Mouse (Mus musculus) common myeloid progenitor, adult 5-6 weeks (primary cell): Measurements from ENCODE around the gene Phf24. TPM values are rescaled to one million over a fixed set of nuclear protein-coding genes. Genes with fewer than 3 reads are reported as not detected.

ENCODE experiments used
- ATAC-seq: replicated peaks from 2 replicates; pipeline ENCODE4 v1.8.0; 2016; ENCODE audit warnings: low read depth, mild to moderate bottlenecking, moderate TSS enrichment, inconsistent platforms; ENCODE audit not compliant: poor library complexity, severe bottlenecking
- total RNA-seq: library from RNA; stranded (forward); fragments of 200-1000, 187-1606 nt; gene quantifications from 2 replicates; pipeline ENCODE4 v1.2.3, GENCODE M21; 2017

The Phf24 gene
- total RNA-seq, 1 experiment from 2014 or later = 0.27 TPM

DNA sequence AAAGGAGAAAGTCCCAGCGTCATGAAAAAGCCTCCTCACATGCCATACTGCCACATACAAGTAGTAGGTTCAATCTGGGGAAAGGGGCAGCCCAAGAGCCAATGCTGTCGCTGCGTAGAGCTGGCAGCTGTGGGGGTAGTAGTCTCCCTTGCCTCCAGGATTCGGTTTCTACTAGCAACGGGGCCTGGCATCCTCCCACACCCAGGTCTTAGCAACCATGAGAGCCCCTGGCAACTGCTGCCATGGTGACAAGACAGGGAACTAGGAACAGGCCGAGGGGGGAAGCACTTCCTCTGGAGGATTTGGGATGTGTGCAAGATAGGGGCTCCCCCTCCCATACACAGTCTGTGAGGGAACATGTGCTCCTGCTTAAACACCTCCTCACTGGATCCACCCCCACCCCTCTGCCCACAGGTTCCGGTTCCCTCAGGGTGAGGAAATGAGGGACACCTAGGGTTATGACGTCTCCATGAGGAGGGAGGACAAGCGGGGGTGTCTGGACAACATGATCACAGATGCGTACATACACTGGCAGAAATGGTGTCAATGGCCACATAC, 30.4 kb downstream of the Phf24 start:
- ATAC-seq = peak; percentile 4; the same call in 1 of the 2 replicates

DNA sequence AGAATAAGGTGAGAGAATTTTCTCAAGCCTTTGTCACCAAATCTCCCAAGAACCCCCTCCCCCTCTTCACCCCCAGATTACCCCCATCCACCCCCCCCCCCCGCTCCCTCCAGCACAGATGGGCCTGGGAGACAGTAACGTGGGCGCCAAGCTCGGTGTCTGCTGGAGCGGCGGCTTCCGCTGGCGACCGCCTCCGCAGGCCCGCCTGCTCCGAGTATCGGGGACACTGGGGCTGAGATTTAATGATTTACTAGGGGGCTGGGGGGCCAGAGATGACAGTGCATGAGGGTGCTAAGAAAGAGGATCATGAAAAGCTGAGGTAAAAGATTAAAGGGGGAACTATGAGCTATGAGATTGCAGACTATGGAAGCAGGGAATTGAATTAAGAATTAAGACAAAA, 32.1 kb downstream of the Phf24 start:
- ATAC-seq = no peak

DNA sequence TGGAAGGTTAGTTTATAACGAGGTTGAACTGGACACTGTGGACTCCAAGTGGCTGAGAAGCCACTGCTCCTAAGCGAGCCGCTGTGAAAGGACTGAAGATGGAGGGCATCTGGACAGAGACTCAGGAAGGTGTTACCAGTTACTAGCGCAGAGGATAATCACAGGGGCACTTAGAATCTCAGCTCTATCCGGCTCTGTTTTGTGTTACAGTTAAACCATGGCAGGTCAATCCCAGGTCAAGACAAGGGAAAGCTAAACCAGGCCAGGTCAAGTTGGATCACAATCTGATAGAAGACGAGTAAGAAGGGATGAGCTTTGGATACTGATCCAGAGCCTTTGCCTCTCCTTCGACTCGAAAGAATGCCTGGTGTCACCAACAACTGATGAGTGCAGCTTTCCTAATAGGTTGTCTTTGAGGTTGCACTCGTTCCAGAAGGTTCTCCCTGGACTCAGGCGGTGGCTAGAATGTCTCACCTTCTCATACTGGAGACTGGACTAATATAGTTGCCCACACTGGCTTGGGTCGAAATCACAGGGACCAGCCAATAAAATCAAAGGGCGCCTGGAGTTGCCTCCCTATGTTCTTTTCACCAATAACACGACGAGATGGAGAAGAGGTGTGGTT, 32.7 kb downstream of the Phf24 start:
- ATAC-seq = no peak

DNA sequence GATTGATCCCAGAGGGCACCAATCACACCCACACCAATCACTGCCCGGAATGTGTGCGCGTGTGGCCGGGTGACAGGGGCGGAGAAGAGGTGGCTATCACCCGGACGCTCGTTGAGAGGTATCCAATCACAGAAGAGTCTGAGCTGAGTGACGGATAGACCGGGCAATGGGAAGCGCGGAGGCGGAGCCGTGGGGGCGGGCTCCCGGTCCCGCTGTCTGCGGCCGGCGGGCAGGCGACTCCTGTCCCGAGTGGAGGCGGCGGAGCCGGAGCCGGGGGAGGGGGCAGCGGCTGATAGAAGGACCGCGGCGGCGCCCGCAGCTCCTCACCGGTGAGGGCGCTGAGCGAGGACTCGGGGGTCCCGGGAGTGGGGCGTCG, 33.2 kb downstream of the Phf24 start, which contains the start of gene Dnajb5:
Gene Dnajb5 (plus strand): TSS at position 139 of the 376 bp plus-strand sequence.
- peak; percentile 92 for ATAC-seq

DNA sequence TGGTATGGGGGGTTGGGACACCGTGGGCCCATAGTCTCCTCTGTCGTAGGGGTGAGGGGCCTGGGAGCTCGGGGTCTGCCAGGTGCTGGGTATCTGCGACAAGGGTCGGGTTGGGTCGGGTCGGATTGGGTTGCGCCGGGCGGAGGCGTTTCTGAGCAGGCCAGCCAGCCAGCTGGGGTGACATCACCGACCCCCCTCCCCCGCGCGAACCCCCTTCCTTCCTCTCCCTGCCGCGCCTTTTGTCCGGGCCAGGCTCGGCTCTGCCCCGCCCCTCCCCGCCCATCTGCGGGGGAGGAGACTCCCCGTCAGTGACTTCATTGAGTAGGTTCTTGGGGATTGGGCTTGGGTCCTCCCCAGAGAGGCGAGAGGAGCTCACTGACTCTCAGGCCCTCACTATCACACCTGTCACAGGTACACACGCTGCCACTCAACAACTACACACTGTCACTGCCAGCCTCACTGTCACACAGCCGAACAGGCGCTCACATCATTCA, 33.7 kb downstream of the Phf24 start:
- peak; percentile 48 for ATAC-seq

DNA sequence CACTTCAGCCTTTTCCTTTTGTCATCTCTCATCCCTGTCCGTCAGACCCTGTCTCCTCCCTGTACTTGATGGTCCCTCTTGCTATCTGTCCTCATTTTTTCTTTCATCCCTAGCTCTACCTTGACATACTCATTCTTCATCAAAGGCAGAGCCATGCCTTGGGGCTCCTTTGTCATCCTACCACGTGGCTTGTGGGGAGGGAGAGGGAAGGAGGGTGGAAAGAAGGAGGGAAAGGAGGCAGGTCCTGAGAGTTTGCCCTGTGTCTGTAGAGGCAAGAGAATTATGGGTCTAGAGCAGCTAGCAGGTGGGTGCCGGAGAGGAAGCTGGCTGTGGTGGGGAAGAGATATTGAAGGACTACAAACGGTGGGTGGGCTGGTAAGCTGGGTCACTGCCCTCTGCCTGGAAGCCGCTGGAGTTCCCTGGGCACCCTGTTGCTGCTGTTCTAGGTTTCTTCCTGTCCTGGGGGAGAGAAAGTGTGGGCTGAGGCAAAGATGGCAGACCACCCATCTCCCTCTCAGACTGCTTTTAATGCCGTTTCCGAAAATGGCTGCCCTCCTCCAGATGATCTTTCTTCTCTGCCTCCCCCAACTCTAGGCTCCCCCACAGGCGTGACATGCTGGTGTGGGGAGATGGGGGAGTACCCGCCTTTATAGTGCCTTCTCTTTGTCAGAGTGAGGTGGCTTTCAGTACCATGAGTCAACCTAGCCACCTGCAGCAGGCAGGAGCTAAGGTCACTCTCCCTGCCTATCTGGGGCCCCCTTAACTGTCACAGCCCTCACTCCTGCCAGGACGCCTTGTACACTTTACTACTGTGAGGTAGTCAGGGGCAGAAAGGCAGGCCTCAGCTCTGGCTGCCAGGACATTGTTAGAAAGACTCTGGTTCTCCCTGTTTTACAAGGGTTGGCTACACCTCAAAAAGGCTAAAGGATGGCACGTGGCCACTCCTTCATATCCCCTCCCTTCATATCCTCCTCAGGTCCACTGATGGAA, 35.0 kb downstream of the Phf24 start:
- no peak for ATAC-seq

DNA sequence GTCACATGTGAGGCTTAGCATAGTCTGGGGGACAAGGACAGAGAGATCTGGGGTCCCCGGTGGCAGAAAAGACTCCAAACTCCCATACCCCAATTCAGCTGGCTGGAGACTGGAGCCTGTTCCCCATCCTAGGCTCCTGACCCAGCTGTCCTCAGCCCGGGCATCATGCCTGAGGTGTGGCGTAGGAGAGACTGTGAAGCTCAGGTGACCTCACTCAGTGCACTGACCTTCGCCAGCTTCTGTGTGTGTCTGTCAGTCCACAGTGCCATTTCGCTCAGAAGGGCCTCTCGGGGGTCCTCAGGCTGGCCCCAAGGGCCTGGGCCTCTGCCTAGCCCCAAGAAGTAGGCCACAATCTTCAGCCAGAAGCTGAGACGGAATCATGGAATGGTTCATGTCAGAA, 36.1 kb downstream of the Phf24 start:
- no peak for ATAC-seq

DNA sequence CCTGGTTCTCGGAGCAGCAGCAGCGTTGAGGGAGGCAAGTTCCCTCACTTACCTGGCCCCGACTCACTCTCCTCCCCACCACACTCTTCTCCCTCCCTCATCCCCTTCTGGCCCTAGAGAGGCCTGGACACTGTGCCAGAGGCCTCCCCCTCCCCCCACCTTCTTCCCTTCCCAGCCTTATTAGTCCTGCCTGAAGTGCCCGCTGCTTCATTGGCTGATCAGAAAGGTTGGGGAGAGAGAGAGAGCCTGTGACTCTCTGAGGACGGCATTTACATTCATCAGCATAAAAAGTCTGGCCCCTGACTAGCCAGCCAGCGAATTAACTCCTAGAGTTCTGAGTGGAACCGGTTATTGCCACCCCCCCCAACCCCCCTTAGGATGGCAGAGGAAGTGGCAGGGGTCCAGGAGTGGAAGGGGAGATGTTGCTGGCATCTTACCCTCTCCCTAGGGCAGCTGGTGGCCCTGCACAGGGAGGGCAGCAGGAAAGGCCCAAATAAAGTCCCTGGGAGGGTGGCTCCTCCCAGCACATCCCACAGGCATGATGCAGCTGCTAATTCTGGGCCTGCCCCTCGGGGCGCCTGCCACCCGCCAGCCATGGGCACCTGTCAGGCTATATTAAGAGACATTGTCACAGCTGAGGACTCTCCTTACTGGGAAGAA, 37.1 kb downstream of the Phf24 start:
- no peak for ATAC-seq

DNA sequence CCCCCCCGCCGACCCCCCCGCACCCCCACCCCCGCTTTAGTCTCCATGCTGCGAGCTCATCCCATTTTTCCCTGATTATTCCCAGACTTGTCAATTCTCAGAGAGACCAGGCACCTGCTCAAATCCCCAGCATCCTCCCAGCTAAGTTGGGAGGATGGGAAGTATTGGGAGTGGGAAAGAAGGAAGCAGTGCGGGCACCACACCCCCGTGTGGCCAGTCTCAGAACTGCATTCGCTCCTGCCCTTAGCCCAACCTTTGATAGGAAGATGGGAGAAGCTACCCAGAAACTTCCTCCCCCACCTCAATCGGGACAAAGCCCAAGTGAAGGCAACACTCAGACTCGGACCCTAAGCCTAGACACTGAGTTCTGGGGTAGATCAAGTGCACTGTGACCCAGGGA, 37.8 kb downstream of the Phf24 start:
- ATAC-seq = no peak

DNA sequence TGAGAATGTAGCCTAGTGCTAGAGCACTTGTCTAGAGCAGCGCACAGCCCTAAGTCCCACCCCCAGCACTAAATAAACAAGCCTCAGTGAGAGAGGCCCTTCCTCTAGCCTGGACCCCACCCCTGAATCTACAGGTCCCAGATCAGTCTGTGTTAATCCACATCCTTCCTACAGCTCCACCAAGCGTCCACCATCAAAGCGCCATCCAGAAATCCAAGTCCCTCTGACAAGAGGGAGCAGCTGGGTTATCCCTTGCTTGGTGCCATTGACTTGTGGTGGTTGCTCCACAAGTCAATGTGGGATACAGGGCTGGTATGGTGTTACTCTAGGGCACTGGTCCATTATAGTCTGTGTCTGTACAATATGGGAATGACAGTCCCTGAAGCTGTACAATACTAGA, 38.7 kb downstream of the Phf24 start:
- ATAC-seq = no peak

DNA sequence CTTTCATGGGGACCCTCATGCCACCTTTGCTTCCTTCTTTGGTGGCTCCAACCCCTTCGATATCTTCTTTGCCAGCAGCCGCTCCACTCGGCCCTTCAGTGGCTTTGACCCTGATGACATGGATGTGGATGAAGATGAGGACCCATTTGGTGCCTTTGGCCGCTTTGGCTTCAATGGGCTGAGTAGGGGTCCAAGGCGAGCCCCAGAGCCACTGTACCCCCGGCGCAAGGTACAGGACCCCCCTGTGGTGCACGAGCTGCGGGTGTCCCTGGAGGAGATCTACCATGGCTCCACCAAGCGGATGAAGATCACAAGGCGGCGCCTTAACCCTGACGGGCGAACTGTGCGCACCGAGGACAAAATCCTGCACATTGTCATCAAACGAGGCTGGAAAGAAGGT, 40.1 kb downstream of the Phf24 start:
- ATAC-seq = no peak

DNA sequence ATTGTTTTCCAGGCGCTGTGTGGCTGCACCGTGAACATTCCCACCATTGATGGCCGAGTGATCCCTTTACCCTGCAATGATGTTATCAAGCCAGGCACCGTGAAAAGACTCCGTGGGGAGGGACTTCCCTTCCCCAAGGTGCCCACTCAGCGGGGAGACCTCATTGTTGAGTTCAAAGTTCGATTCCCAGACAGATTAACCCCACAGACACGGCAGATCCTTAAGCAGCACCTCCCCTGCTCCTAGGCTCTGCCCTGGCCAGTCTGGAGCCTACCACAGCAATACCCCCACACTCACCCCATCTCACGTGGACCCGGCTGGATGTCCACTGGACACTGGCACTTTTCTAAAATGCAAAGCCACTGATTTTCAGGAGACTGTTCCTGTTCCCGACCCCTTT, 40.8 kb downstream of the Phf24 start:
- no peak for ATAC-seq

DNA sequence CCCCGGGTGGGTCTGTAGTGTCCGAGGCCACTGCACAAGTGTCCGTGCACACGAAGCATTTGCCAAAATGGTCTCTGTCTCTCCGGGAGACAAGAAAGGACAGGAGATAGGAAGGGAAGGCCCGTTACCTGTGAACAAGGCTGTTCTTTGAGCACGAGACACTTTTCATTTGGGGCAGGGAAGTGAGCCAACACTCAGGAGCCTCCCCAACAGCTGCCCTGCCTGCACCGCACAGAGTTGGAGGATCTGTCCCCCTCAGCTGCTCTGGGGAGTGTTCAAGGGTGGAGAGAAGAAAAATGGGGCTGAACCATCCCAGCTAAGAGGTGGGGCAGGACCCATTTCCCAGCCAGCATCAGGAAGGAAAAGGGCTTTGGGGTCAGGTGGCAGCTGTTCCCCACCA, 41.5 kb downstream of the Phf24 start:
- ATAC-seq = no peak

DNA sequence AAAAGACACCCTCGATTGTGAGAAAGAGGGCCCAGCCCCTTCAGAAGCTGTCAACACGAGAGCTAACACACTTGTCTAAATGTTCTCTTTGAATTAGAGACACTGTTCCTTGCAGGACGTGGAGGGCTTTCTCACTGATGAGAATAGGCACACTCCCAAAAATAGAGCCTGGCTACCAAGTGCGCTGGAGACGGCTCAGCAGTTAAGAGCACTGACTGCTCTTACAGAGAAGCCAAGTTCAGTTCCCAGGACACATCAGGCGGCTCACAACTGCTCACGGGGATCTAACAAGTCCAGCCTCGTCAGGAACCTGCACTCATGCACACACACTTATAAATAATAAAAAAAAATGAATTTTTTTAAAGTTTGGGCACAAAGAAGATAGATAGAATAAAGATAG, 42.5 kb downstream of the Phf24 start:
- no peak for ATAC-seq

DNA sequence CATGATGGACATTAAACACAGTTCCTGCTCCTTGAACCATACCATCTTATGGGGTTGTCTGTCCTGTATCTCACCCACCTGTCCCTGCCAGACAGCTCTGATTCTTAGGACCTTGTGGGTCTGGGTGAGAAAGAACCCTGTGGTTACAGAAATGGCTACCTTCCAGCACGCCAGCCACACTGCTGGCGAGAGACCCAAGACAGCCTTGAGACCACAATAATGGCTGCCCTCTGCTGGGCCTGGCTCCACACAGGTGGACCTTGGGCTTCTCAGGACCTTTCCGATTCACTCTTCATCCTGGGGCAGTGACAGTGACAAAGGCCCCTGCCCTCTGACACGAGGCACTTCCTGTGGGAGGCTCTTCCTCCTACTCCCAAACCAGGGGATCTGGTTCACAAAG, 42.9 kb downstream of the Phf24 start:
- no peak for ATAC-seq

DNA sequence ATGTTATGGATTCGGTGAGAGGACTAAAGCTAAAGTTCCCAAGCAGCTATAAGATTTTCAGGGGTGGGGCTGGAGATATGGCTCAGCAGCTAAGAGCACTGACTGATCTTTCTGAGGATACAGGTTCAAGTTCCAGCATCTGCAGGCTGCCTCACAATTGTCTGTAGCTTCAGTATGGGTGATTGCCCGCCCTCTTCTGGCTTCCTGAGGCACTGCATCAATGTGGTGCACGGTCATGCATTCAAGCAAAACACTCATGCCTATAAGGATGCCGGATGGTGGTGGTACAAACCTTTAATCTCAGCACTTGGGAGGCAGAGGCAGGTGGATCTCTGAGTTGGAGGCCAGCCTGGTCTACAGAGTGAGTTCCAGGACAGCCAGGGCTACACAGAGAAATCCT, 45.1 kb downstream of the Phf24 start:
- ATAC-seq = peak; percentile 75

DNA sequence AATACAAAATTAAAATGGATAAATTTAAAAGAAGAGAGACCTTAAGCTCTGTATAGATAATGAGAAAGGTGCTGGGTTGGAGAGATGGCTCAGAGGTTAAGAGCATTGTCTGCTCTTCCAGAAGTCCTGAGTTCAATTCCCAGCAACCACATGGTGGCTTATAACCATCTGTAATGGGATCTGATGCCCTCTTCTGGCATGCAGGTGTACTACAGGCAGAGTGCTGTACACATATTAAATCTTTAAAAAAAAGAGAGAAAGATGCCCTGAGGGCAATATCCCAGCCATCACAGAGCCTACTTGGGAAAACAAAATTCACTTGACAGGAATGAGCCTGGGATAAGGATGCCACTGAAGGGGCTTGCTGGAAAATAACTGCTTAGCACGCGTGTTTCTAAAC, 47.0 kb downstream of the Phf24 start:
- ATAC-seq = no peak

DNA sequence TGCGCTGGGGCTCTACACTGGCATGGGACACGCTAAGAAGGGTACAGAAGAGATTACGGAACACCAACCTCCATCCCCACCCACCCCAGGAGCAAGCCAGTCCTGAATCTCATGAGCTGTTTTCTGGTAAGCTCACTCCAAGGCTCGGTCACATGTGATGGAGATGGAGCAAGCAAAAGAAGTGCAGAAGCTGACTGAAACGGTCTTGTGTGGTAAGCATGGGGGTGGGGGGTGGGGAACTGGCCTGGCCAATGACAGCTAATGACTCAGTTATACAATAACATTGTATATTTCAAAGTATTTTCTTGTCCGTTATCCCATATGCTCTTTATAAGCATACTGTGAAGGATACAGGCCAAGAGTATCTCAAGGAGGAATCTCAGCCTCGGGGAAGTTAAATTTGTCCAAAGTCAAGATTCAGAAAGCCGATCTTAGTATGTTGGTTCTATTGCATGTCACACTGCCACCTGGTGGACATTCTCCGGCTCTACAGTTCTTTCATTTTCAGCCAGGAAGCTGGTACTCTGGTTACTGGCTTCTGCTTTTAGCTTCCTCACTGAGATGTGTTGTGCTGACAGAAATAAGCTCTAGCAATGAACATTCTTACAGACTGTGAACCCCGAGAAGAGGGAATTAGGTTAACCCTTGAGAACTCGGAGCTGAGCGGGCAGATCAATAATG, 48.7 kb downstream of the Phf24 start:
- peak; percentile 90 for ATAC-seq

DNA sequence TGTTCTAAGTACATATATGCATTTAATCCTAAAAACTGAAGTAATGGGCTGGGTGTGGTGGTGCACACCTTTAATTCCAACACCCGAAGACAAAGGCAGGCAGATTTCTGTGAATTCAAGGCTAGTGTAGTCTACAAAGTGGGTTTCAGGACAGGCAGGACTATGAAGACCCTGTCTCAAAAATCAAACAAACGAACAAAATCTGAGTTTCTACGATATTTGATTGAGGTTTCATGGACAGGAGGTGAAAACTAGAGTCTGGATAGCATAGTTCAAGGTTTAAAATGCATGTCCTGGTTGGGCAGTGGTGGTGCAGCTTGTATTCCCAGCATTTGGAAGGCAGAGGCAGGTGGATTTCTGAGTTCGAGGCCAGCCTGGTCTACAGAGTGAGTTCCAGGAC, 52.8 kb downstream of the Phf24 start, which contains the start of gene 1700022I11Rik:
Gene 1700022I11Rik (plus strand): TSS at position 301 of the 400 bp plus-strand sequence.
- ATAC-seq = no peak

DNA sequence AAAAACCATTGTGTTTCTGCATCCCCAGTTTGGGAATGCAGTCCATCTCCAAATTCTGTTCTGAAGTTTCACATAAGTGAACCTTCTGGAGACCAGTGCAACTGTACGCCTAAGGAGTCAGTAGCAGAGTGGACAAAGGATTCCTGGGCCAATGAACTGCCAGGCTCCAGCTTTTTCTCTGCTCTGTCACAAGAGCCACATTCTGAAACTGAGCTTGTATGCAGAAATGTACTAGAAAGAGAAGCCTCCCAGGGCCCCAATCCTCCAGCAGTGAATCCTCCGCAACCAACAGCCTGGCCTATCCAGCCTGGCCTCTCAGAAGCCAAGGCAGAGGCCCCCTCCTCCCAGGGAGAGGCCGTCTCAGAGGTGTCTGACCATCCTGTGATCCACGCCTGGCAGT, 56.5 kb downstream of the Phf24 start:
- no peak for ATAC-seq
